Mouse (Mus musculus): Measurements from ENCODE around the gene Hsd17b12. TPM values are rescaled to one million over a fixed set of nuclear protein-coding genes. Genes with fewer than 3 reads are reported as not detected.
A peak's percentile ranks its signal among the peaks of the same experiment; 100 is the strongest.

The Hsd17b12 gene
- polyA plus RNA-seq, 1 experiment from 2014 or later = 120 TPM

- Histone ChIP-seq H3K9me3 (ENCODE audit: control insufficient read depth, low read depth, low read length) (no peaks in the 10 kb centered on the region), H3K27me3 (ENCODE audit: control insufficient read depth, insufficient read depth, low read length) (no peaks in the 10 kb centered on the region), H3K9ac (replicated peaks; ENCODE audit: low read depth, low read length) (no peak overlapping the region), H3K27ac (ENCODE audit: low read length) (no peak overlapping the region), H3K4me3 (ENCODE audit: low read depth, low read length) (no peak overlapping the region), H3K4me1 (ENCODE audit: control insufficient read depth, insufficient read depth, low read length) (no peaks in the 10 kb centered on the region), H3K36me3 (ENCODE audit: control insufficient read depth, insufficient read depth, low read length) (no peaks in the 10 kb centered on the region), H3K4me2 (replicated peaks; ENCODE audit: low read depth, low read length) (no peak overlapping the region)
- 92% methylated on average over 4 of the region's 4 CpGs for WGBS
- no peak for ATAC-seq (ENCODE audit: insufficient number of reproducible peaks, insufficient read depth, low FRiP score, low read depth)
Measured at GRCm38 (mm10) chr2:94062791-94063190, 95.0 kb downstream of the Hsd17b12 start.

DNA sequence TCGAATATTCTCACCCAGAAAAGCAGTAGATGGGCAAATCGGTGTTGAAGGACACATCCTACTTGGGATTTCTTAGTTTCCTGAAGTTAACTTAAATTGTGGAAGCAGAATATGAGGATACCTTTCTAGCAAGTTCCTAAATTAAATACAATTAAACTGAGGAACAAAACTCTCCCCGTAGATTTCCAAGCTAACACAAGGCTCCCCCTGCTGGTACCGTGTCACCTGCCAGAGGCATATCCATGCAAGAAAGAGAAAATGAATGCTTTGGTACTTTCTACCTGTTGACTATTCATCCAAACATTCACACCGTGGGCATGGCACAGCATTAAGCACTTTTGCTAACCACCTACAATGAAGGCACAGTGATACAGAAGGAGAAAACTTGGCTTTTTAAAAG, 98.3 kb downstream of the Hsd17b12 start:
- Histone ChIP-seq H3K27me3 (ENCODE audit: control insufficient read depth, insufficient read depth, low read length) (no peaks in the 10 kb centered on the region), H3K9ac (replicated peaks; ENCODE audit: low read depth, low read length) (no peak overlapping the region), H3K4me1 (ENCODE audit: control insufficient read depth, insufficient read depth, low read length) (no peaks in the 10 kb centered on the region), H3K4me3 (ENCODE audit: low read depth, low read length) (no peak overlapping the region), H3K36me3 (ENCODE audit: control insufficient read depth, insufficient read depth, low read length) (no peaks in the 10 kb centered on the region), H3K9me3 (ENCODE audit: control insufficient read depth, low read depth, low read length) (no peaks in the 10 kb centered on the region), H3K4me2 (replicated peaks; ENCODE audit: low read depth, low read length) (no peak overlapping the region), H3K27ac (ENCODE audit: low read length) (no peak overlapping the region)
- 71% methylated on average over 5 of the region's 5 CpGs for WGBS
- no peak for ATAC-seq (ENCODE audit: insufficient number of reproducible peaks, insufficient read depth, low FRiP score, low read depth)

- Histone ChIP-seq H3K9ac (replicated peaks; ENCODE audit: low read depth, low read length) (no peak overlapping the region), H3K4me3 (ENCODE audit: low read depth, low read length) (no peak overlapping the region), H3K27me3 (ENCODE audit: control insufficient read depth, insufficient read depth, low read length) (no peaks in the 10 kb centered on the region), H3K4me1 (ENCODE audit: control insufficient read depth, insufficient read depth, low read length) (peaks cover 4% of the 10 kb centered on the region; the same call in 1 of the 2 replicates), H3K36me3 (ENCODE audit: control insufficient read depth, insufficient read depth, low read length) (no peaks in the 10 kb centered on the region), H3K27ac (ENCODE audit: low read length) (no peak overlapping the region), H3K4me2 (replicated peaks; ENCODE audit: low read depth, low read length) (no peak overlapping the region), H3K9me3 (ENCODE audit: control insufficient read depth, low read depth, low read length) (no peaks in the 10 kb centered on the region)
- no peak for ATAC-seq (ENCODE audit: insufficient number of reproducible peaks, insufficient read depth, low FRiP score, low read depth)
Measured at GRCm38 (mm10) chr2:94054813-94055212, 103.0 kb downstream of the Hsd17b12 start.

GRCm38 (mm10) chr2:94051952-94052351, 105.8 kb downstream of the Hsd17b12 start:
- Histone ChIP-seq H3K4me1 (ENCODE audit: control insufficient read depth, insufficient read depth, low read length) (peaks cover 10% of the 10 kb centered on the region; the same call in 1 of the 2 replicates), H3K9ac (replicated peaks; ENCODE audit: low read depth, low read length) (no peak overlapping the region), H3K4me2 (replicated peaks; ENCODE audit: low read depth, low read length) (no peak overlapping the region), H3K27ac (ENCODE audit: low read length) (no peak overlapping the region), H3K9me3 (ENCODE audit: control insufficient read depth, low read depth, low read length) (no peaks in the 10 kb centered on the region), H3K36me3 (ENCODE audit: control insufficient read depth, insufficient read depth, low read length) (no peaks in the 10 kb centered on the region), H3K4me3 (ENCODE audit: low read depth, low read length) (no peak overlapping the region), H3K27me3 (ENCODE audit: control insufficient read depth, insufficient read depth, low read length) (no peaks in the 10 kb centered on the region)
- no peak for ATAC-seq (ENCODE audit: insufficient number of reproducible peaks, insufficient read depth, low FRiP score, low read depth)
- WGBS = 89% methylated on average over 5 of the region's 5 CpGs

- 94% methylated on average over 3 of the region's 3 CpGs for WGBS
- Histone ChIP-seq H3K36me3 (ENCODE audit: control insufficient read depth, insufficient read depth, low read length) (no peaks in the 10 kb centered on the region), H3K4me3 (ENCODE audit: low read depth, low read length) (no peak overlapping the region), H3K27me3 (ENCODE audit: control insufficient read depth, insufficient read depth, low read length) (no peaks in the 10 kb centered on the region), H3K4me1 (ENCODE audit: control insufficient read depth, insufficient read depth, low read length) (peaks cover 10% of the 10 kb centered on the region; the same call in 1 of the 2 replicates), H3K9ac (replicated peaks; ENCODE audit: low read depth, low read length) (no peak overlapping the region), H3K27ac (ENCODE audit: low read length) (no peak overlapping the region), H3K9me3 (ENCODE audit: control insufficient read depth, low read depth, low read length) (no peaks in the 10 kb centered on the region), H3K4me2 (replicated peaks; ENCODE audit: low read depth, low read length) (no peak overlapping the region)
- ATAC-seq (ENCODE audit: insufficient number of reproducible peaks, insufficient read depth, low FRiP score, low read depth) = no peak
Measured at GRCm38 (mm10) chr2:94050901-94051300, 106.9 kb downstream of the Hsd17b12 start.

DNA sequence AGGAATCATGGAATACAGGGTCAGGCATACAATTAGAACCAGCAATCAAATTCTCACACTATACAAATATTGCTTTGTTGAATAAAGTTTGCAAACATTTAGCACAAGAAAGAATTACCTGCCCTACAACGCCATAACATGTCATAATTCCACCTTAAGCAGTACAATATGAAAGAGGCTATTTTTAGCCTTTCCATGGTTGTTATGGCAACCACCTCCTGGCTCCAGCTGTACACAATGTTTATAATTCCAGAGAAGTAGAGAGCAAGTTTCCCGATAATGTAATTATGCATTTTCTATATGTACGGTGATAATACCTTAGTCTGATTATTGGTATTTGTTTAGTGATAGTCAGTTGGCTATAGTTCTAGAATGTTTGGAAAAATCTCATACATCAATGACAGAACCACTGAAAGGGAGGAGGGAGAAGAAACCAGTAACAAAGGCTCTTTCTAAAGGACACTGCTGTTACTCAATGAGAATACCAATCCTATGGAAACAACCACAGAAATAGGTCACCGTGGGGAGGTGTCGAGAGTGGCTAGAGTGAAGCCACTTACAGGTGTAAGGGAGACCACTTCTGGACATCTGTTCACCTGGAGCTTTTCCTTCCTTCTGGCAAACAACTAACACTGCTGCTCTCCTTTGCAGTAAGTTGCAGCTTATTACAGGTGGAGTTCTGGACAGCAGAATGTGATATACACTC, 108.1 kb downstream of the Hsd17b12 start:
- WGBS = 33% methylated on average over 5 of the region's 5 CpGs
- 0 out of 2 replicates have a peak, but pooled peaks have one; percentile 65 for ATAC-seq (ENCODE audit: insufficient number of reproducible peaks, insufficient read depth, low FRiP score, low read depth)
- Histone ChIP-seq H3K4me2 (replicated peaks; ENCODE audit: low read depth, low read length) (no peak overlapping the region), H3K9ac (replicated peaks; ENCODE audit: low read depth, low read length) (no peak overlapping the region), H3K9me3 (ENCODE audit: control insufficient read depth, low read depth, low read length) (no peaks in the 10 kb centered on the region), H3K4me3 (ENCODE audit: low read depth, low read length) (no peak overlapping the region), H3K27ac (ENCODE audit: low read length) (no peak overlapping the region), H3K27me3 (ENCODE audit: control insufficient read depth, insufficient read depth, low read length) (no peaks in the 10 kb centered on the region), H3K4me1 (ENCODE audit: control insufficient read depth, insufficient read depth, low read length) (peaks cover 10% of the 10 kb centered on the region; the same call in 1 of the 2 replicates), H3K36me3 (ENCODE audit: control insufficient read depth, insufficient read depth, low read length) (no peaks in the 10 kb centered on the region)

GRCm38 (mm10) chr2:94048733-94049470, 108.9 kb downstream of the Hsd17b12 start:
- Histone ChIP-seq H3K9ac (replicated peaks; ENCODE audit: low read depth, low read length) (no peak overlapping the region), H3K9me3 (ENCODE audit: control insufficient read depth, low read depth, low read length) (no peaks in the 10 kb centered on the region), H3K27ac (ENCODE audit: low read length) (no peak overlapping the region), H3K4me2 (replicated peaks; ENCODE audit: low read depth, low read length) (no peak overlapping the region), H3K4me3 (ENCODE audit: low read depth, low read length) (no peak overlapping the region), H3K36me3 (ENCODE audit: control insufficient read depth, insufficient read depth, low read length) (no peaks in the 10 kb centered on the region), H3K27me3 (ENCODE audit: control insufficient read depth, insufficient read depth, low read length) (no peaks in the 10 kb centered on the region), H3K4me1 (ENCODE audit: control insufficient read depth, insufficient read depth, low read length) (peaks cover 10% of the 10 kb centered on the region; the same call in 1 of the 2 replicates)
- ATAC-seq (ENCODE audit: insufficient number of reproducible peaks, insufficient read depth, low FRiP score, low read depth) = no peak
- 63% methylated on average over 5 of the region's 5 CpGs for WGBS

- WGBS = 32% methylated on average over 1 of the region's 1 CpGs
- no peak for ATAC-seq (ENCODE audit: insufficient number of reproducible peaks, insufficient read depth, low FRiP score, low read depth)
- no peak overlapping the region for H3K4me2 ChIP-seq (replicated peaks; ENCODE audit: low read depth, low read length)
- no peak overlapping the region for H3K27ac ChIP-seq (ENCODE audit: low read length)
- no peak overlapping the region for H3K9ac ChIP-seq (replicated peaks; ENCODE audit: low read depth, low read length)
- no peaks in the 10 kb centered on the region for H3K9me3 ChIP-seq (ENCODE audit: control insufficient read depth, low read depth, low read length)
- no peaks in the 10 kb centered on the region for H3K36me3 ChIP-seq (ENCODE audit: control insufficient read depth, insufficient read depth, low read length)
- no peaks in the 10 kb centered on the region for H3K27me3 ChIP-seq (ENCODE audit: control insufficient read depth, insufficient read depth, low read length)
- no peak overlapping the region for H3K4me3 ChIP-seq (ENCODE audit: low read depth, low read length)
- peaks cover 10% of the 10 kb centered on the region; the same call in 1 of the 2 replicates for H3K4me1 ChIP-seq (ENCODE audit: control insufficient read depth, insufficient read depth, low read length)
Measured at GRCm38 (mm10) chr2:94048271-94048670, 109.5 kb downstream of the Hsd17b12 start.
